Mouse (Mus musculus): Measurements from ENCODE around the gene Ypel2. TPM values are rescaled to one million over a fixed set of nuclear protein-coding genes. Genes with fewer than 3 reads are reported as not detected.

Gene Ypel2
- polyA plus RNA-seq, 1 experiment: 16.2 TPM

- H3K27ac ChIP-seq (ENCODE audit: control insufficient read depth, insufficient read depth, low read length): no peak overlapping the region
- 79% methylated on average over 3 of the region's 3 CpGs for WGBS
Observed at GRCm38 (mm10) chr11:87015691-87016090, 22.2 kb upstream of the Ypel2 start.

GRCm38 (mm10) chr11:87010476-87010875 lies 17.0 kb upstream of the Ypel2 start:
- TF ChIP-seq CTCF (IDR thresholded peaks at IDR 0.05; ENCODE audit: borderline replicate concordance, control insufficient read depth, extremely low read depth, insufficient read depth, low read length, poor library complexity) (no peak), POLR2A (IDR thresholded peaks at IDR 0.05; ENCODE audit: control insufficient read depth, extremely low read depth, insufficient read depth, low read length, poor library complexity) (no peak)
- Histone ChIP-seq H3K4me3 (ENCODE audit: control insufficient read depth, insufficient read depth, low read length) (no peak overlapping the region), H3K36me3 (ENCODE audit: control insufficient read depth, insufficient read depth, low read length) (no peaks in the 10 kb centered on the region), H3K27ac (ENCODE audit: control insufficient read depth, insufficient read depth, low read length) (no peak overlapping the region), H3K4me1 (replicated peaks; ENCODE audit: control insufficient read depth, insufficient read depth, low read length) (no peaks in the 10 kb centered on the region), H3K27me3 (ENCODE audit: control insufficient read depth, insufficient read depth, low read length) (no peaks in the 10 kb centered on the region)
- 26% methylated on average over 9 of the region's 9 CpGs for WGBS
- peak; percentile 35 for DNase-seq

More at GRCm38 (mm10) chr11:87015691-87016090, 22.2 kb upstream of the Ypel2 start:
- Histone ChIP-seq H3K36me3 (ENCODE audit: control insufficient read depth, insufficient read depth, low read length) (no peaks in the 10 kb centered on the region), H3K27me3 (ENCODE audit: control insufficient read depth, insufficient read depth, low read length) (no peaks in the 10 kb centered on the region), H3K4me1 (replicated peaks; ENCODE audit: control insufficient read depth, insufficient read depth, low read length) (no peaks in the 10 kb centered on the region), H3K4me3 (ENCODE audit: control insufficient read depth, insufficient read depth, low read length) (no peak overlapping the region)
- no peak for TF ChIP-seq POLR2A (IDR thresholded peaks at IDR 0.05; ENCODE audit: control insufficient read depth, extremely low read depth, insufficient read depth, low read length, poor library complexity)
- TF ChIP-seq CTCF (IDR thresholded peaks at IDR 0.05; ENCODE audit: borderline replicate concordance, control insufficient read depth, extremely low read depth, insufficient read depth, low read length, poor library complexity): no peak
- no peak for DNase-seq

- no peak for TF ChIP-seq CTCF (IDR thresholded peaks at IDR 0.05; ENCODE audit: borderline replicate concordance, control insufficient read depth, extremely low read depth, insufficient read depth, low read length, poor library complexity)
- no peak for TF ChIP-seq POLR2A (IDR thresholded peaks at IDR 0.05; ENCODE audit: control insufficient read depth, extremely low read depth, insufficient read depth, low read length, poor library complexity)
- H3K27me3 ChIP-seq (ENCODE audit: control insufficient read depth, insufficient read depth, low read length): no peaks in the 10 kb centered on the region
Observed at GRCm38 (mm10) chr11:87007371-87007770, 13.9 kb upstream of the Ypel2 start.

GRCm38 (mm10) chr11:87004960-87005755 lies 11.7 kb upstream of the Ypel2 start:
- Histone ChIP-seq H3K36me3 (ENCODE audit: control insufficient read depth, insufficient read depth, low read length) (no peaks in the 10 kb centered on the region), H3K27ac (ENCODE audit: control insufficient read depth, insufficient read depth, low read length) (peak overlapping the region; percentile 9; the same call in 1 of the 2 replicates), H3K27me3 (ENCODE audit: control insufficient read depth, insufficient read depth, low read length) (no peaks in the 10 kb centered on the region), H3K4me1 (replicated peaks; ENCODE audit: control insufficient read depth, insufficient read depth, low read length) (peaks cover 11% of the 10 kb centered on the region), H3K4me3 (ENCODE audit: control insufficient read depth, insufficient read depth, low read length) (no peak overlapping the region)
- TF ChIP-seq POLR2A (IDR thresholded peaks at IDR 0.05; ENCODE audit: control insufficient read depth, extremely low read depth, insufficient read depth, low read length, poor library complexity) (no peak), CTCF (IDR thresholded peaks at IDR 0.05; ENCODE audit: borderline replicate concordance, control insufficient read depth, extremely low read depth, insufficient read depth, low read length, poor library complexity) (no peak)
- WGBS: 66% methylated on average over 12 of the region's 12 CpGs
- no peak for DNase-seq

More at GRCm38 (mm10) chr11:87007371-87007770, 13.9 kb upstream of the Ypel2 start:
- Histone ChIP-seq H3K27ac (ENCODE audit: control insufficient read depth, insufficient read depth, low read length) (no peak overlapping the region), H3K36me3 (ENCODE audit: control insufficient read depth, insufficient read depth, low read length) (no peaks in the 10 kb centered on the region), H3K4me3 (ENCODE audit: control insufficient read depth, insufficient read depth, low read length) (no peak overlapping the region), H3K4me1 (replicated peaks; ENCODE audit: control insufficient read depth, insufficient read depth, low read length) (peaks cover 7% of the 10 kb centered on the region)
- 96% methylated on average over 8 of the region's 8 CpGs for WGBS
- DNase-seq: no peak

- Histone ChIP-seq H3K36me3 (ENCODE audit: control insufficient read depth, insufficient read depth, low read length) (no peaks in the 10 kb centered on the region), H3K4me1 (replicated peaks; ENCODE audit: control insufficient read depth, insufficient read depth, low read length) (peaks cover 11% of the 10 kb centered on the region), H3K27ac (ENCODE audit: control insufficient read depth, insufficient read depth, low read length) (no peak overlapping the region), H3K27me3 (ENCODE audit: control insufficient read depth, insufficient read depth, low read length) (no peaks in the 10 kb centered on the region), H3K4me3 (ENCODE audit: control insufficient read depth, insufficient read depth, low read length) (no peak overlapping the region)
- DNase-seq: no peak
- TF ChIP-seq POLR2A (IDR thresholded peaks at IDR 0.05; ENCODE audit: control insufficient read depth, extremely low read depth, insufficient read depth, low read length, poor library complexity): no peak
- 75% methylated on average over 10 of the region's 10 CpGs for WGBS
Observed at GRCm38 (mm10) chr11:87002078-87002829, 8.7 kb upstream of the Ypel2 start.

- Histone ChIP-seq H3K27ac (ENCODE audit: control insufficient read depth, insufficient read depth, low read length) (no peak overlapping the region), H3K27me3 (ENCODE audit: control insufficient read depth, insufficient read depth, low read length) (no peaks in the 10 kb centered on the region), H3K4me1 (replicated peaks; ENCODE audit: control insufficient read depth, insufficient read depth, low read length) (peaks cover 11% of the 10 kb centered on the region), H3K4me3 (ENCODE audit: control insufficient read depth, insufficient read depth, low read length) (no peak overlapping the region), H3K36me3 (ENCODE audit: control insufficient read depth, insufficient read depth, low read length) (no peaks in the 10 kb centered on the region)
- no peak for DNase-seq
- WGBS: 68% methylated on average over 8 of the region's 8 CpGs
- no peak for TF ChIP-seq CTCF (IDR thresholded peaks at IDR 0.05; ENCODE audit: borderline replicate concordance, control insufficient read depth, extremely low read depth, insufficient read depth, low read length, poor library complexity)
Observed at GRCm38 (mm10) chr11:87001217-87001616, 7.7 kb upstream of the Ypel2 start.

Measured in thymus, adult 2 months (tissue).